Mouse (Mus musculus): ENCODE results near the gene Fn1. TPM values are rescaled to one million over a fixed set of nuclear protein-coding genes. Genes with fewer than 3 reads are reported as not detected.

The Fn1 gene
- total RNA-seq, 2 experiments from 2014 or later, result 260 to 367 TPM

DNA sequence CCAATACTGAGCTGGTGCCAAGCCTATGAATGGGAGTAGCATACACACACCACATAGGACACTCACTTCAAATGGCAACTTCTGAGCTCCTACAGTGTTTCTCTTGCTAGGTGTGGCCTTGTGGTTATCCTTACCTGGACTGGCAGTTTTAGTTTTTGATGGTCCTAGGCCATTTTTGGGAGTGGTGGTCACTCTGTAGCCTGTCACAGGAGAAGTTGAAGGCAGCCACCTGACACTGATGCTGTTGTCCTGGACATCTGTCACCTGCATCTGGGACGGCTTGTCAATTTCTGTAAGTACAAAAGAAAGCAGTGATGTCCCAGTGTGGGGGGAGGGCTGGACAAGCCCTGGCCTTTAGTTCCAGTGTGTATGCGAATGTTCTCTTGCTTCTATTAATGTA, 47.2 kb downstream of the Fn1 start:
- DNase-seq, result no peak

DNA sequence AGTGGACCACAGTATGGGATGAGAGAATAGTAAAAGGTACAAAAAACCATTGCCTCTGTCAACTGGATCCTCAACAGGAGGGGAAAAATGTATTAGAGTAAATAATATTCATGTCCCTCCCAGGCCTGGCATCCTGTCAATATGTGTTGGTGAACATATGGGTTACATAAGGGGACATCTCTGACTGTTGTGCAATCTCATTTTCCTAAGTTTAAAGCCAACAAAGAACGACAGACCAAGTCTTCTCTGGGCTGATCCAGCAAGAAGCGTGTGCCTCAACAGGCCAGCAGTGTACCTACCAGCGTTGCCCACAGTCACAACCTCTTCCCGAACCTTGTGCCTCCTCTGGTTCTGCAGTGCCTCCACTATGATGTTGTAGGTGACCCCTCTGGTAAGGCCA, 57.6 kb downstream of the Fn1 start:
- no peak for DNase-seq

DNA sequence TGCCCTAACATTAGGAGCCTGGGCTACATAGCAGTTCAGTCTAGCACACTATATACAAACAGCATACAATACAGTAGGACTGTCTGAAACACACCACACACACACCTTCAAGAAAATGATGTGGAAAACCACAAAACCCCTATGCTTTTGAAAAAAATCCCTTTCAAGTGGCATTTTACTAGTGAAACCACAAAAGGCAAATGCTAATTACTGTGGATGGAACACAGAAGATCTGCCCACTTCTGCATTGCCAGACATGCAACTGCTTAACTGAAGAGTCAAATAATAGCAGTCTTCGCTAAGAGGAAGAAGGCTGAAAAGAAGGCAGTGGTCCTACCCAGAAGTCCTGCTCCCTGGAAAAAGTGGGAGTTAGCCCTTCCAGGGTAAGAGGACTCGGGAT, 58.7 kb downstream of the Fn1 start:
- no peak for DNase-seq

DNA sequence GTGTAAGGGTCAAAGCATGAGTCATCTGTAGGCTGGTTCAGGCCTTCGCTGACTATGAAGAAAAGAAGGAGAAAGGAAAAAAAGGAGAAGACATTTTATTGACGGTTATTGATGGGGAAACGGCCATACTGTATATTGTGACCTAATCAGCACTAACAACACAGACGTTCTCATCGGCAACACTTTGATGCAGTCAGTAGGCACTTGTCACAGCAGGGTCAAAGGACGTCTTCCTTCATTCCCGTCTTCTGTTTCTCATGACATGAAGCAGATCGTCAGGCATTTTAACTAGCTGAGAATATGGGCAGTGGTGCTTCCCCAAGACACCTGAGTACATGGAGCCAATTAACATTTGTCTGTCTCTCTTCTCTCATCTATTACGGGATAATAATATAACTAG, 59.8 kb downstream of the Fn1 start:
- no peak for DNase-seq

DNA sequence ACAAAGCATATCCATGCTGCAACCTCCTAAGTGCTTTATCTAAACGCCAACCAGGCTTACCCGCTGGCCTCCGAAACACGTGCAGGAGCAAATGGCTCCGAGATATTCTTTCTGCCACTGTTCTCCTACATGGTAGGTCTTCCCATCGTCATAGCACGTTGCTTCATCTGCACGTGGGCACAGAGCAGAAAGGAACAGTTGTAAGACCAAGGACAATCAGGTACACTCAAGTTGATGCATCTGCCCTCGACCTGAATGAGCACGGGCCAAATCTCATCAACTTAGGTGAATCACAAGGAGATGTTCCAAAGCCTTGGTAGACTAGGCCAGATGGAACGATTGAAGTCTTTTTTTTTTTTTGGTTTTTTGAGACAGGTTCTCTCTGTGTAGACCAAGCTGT, 63.0 kb downstream of the Fn1 start:
- no peak for DNase-seq

DNA sequence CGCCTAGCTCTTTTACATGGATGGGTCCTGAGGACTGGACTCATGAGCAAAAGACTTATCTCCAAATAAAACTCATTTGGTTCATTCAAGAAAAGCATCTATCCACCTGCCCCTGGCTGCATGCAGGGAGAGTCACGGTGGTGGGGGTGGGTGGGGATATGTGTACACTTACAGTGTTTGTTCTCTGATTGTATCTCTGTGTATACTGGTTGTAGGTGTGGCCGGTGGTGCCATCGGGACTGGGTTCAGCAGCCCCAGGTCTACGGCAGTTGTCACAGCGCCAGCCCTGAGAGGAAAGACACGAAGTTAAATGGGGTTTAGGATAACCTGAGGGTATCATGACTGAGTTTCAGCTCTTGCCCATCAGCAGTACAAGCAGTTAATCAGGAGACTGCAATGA, 66.3 kb downstream of the Fn1 start:
- DNase-seq, result no peak

DNA sequence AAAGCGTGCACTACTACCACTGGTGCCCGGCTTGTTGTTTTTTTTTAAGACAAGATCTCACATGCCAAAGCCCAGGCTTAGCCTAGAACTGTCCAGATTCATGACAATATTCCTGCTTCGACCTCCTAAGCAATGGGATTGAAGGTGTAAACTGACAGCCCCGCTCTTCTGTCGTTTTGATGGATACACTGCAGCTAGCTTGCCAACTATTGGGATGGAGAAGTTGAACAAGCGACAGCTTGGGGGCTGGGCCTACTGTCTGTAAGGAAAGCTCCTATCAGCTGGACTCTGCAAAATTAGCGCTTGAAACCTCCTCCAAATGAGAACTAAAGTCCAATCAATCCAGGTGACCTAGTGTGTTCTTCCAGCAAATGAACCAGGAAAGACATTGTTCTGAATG, 69.1 kb downstream of the Fn1 start:
- DNase-seq, result no peak

DNA sequence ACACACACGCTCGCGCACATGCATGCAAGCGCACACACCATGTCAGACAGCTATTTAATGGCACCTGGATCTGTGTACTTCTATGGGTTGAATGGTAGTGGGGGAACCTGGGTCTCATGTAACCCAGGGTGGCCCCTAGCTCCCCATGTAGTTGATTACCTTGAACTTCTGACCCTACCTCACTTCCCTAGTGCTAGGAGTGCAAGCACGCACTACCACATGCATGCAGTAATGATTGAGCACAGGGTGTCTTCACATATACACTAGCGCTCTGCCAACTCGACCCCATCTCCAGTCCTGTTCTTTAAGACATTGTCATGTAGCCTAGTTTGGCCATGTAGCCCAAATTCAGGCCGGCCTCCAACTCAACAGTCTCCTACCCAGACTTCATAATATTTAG, 69.7 kb downstream of the Fn1 start:
- no peak for DNase-seq

DNA sequence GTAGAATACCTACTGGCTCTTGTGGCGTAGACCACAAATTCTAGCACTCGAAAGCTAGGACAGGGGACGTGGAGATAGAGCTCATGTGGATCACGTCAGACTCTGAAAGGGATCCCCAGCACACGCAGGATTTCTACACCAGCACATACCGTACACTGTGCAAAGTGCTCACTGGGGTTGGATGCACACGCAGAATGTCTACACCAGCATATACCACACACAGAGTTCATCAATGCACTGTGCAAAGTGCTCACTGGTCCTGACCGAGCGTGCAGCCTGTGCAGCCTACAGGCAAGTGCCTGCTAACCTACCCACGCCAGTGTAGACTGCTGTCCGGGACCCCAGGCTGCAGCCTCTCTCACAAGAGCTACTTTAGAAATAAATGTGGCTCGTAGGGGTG, 72.6 kb downstream of the Fn1 start:
- DNase-seq, result no peak

DNA sequence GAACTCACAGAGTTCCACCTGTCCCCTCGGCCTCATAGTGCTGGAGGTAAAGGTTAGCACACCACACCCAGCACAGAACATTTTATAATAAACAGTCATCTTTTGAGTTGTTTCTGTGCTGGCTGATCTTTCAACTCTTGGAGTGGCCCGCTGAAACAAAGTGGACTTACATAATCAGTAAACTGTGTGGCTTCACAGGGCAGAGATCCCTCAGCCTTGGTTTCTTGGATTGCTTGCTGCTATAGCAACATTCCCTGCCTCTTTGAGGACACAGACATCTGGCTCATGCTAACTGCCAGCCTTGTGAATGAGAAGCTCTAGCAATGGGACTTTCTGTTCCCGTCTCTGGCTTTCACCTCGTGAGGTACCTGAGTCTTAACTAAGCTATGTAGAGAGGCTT, 73.5 kb downstream of the Fn1 start:
- DNase-seq, result no peak

DNA sequence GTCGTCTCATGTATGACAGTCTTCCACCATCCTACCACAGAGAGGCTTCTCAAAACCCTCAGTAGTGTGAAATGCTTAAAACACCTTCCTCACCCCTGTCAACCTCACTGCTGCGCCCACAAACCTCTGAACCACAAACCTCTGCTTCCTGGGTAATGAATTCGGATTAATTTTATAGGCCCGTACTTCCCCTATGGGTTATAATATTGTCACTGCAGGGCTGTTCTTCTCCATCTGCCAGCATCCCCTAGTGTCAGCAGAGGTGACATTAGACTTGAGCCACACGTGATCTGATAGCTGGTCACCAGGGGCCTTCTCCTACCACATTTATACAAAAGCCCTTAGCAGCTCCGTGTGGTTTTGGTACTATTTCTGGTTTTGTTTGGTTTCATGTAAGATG, 76.2 kb downstream of the Fn1 start:
- DNase-seq, result no peak

DNA sequence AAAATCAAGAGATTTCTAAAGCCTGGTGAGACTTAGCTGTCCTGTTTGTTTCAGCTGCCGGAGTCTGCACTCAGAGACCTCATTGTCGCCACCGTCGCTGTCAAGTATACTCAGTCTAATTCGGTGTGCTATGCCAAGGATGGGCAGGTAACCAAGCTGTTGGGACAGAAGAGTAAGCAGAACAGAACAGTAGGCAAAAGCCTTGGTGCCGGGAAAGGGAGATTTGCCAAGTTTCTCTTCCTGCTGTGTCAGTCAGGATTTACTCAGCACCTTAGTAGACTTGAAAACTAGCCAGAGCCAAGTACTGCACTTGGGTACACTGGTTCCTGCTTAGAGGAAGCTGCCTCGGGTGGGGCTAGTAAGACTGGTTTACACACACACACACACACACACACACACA, 77.0 kb downstream of the Fn1 start:
- DNase-seq, result no peak

DNA sequence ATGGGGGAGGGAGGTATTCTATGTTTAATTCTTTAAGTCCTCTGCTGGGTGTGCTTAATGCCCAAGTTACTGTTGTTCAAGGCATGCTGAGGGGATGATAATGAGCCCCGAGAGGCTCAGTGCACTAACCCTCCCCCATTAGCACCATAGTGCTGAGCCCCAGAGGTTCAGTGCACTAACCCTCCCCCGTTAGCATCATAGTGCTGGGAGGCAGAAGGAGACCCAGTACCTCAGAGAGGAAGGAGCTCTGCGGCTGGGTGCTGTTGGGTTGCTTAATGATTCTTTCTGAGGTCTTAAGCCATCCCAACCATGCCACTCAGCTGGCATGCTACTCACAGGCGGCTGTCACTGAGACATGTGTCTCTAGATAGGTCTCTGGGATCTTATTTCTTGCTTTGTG, 82.9 kb downstream of the Fn1 start:
- no peak for DNase-seq

DNA sequence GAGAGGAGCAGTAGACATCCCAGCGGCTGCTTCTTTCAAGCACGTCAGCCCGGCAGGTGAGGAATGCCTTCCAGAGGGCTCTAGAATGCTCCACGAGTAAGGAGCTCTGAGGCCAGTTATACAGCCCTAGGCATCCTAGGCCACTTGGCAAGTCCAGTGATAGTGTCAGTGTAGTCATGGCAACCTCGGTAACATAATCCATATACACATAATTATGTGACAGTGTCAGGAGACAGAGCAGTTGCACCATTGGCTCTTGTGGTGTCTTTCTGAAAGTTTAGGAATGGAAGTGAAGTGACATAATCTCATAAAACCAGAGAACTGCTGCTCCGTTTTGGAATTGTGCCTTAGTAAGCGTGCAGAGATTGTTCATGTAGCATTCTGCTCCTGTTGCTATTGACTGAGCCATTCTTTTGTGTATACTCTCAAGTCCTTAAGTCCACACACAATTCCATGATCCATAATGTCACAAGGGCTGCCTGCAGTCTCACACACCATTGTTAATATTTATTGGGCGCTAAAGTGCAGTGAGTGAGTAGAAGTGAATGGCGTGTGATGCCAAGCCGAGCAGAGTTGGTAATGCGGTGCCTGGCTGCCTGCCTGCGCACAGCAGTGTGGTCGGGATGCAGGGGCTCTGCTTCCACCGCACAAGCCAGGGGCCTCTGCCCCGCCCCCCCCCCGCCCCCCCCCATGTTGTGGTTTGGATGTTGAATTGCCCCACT, 85.0 kb downstream of the Fn1 start:
- no peak for DNase-seq

DNA sequence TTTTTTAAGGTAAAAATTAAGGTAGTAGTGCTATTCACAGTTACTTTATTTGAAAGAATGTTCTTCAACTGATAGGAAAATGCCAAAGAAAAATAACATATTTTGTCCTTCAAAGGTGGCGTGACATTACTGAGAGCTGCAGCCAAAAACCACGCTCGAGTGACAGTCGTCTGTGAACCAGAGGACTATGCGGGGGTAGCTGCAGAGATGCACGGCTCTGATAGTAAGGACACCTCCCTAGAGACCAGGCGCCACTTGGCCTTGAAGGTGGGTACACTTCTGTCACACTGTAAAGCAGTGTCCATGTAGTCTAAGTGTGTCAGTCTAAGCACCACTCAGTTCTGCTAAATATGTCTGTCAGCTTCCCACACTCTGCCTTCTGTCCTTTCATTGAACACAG, 88.7 kb downstream of the Fn1 start:
- no peak for DNase-seq

DNA sequence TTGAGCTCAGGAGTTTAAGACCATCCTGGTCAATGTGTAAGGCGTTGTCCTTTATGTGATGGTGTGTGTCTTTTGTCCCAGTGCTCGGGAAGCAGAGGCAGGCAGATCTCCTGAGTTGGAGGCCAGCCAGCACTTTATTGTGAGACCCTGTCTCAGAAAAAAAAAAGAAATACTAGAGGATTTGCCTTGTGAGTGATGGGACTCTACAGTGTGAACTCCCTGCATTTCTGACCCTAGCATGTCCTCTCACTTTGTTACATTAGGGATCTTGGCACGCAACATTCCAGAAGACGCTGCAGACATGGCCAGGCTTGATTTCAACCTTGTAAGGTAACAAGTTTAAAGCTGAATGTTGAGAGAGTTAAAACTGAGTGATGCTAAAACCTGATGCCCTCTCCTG, 92.4 kb downstream of the Fn1 start:
- no peak for DNase-seq

DNA sequence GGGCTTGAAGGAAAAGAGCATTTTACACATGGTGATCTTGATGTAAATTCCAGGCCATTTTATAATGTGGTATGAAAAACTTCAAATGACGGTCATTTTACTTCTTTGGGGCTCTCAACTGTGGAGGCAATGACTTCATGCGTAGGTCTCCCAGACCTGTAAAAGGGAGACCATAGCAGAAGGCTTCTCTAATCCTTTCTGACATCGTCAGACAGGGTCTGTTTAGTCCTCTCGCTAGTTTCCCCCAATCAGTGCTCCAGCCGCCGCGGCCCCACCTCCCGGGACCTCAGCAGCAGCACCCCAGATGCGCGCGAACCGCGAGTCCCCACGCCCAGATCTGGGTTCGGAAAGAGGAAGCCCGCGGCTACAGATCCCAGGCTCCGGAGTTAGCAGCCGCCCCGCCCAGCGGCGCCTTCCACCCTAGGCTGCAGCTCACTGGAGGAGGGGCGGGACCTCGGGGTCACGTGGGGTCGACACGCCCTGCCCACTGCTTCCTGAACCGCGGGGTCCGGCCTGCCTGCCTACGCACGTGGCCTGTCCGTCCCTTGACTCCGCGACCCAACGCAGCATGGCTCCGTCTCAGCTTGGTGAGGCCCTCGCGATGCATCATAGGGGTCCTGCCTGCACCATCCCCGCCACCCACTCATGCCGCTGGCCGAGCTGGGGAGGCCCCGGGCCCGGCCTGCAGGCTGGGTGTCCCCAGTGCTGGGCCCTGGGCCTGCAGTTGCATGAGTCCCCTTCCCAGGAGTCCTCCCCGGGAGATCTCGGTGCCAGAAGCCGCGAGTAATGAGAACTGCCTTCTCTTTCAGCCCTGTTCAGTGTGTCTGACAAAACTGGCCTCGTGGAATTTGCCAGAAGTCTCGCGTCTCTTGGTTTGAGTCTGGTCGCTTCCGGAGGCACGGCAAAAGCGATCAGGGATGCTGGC, 96.0 kb downstream of the Fn1 start, which contains the start of gene Atic:
Atic (plus strand) TSS at position 463 of the 925 bp plus-strand sequence.
- peak; percentile 89 for DNase-seq

DNA sequence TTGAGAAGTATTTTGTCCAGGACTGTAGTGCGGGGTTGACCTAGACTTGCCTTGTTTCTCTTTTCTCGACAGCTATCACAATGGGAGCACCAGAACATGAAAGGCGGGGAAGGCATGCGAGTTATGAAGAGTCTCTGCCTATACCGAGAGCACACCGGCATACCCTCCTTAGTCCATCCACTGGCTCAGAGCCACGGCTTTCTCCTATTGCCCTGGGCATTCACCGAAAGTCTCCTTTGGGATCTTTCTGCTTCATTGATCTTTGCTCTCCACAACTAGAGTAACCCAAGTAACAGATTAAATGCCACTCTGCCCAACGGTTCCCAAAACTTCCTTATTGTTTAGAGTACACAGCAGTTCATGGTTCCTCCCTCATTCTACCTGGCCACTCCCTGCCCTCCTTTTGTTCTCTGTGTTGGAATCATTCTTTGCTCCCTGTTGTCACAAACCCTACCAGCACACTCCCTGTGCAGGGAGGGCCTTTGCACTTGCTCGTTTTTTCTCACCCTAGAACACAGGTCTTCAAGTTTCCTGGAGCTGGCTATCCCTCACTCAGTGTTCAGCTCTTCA, 102.3 kb downstream of the Fn1 start:
- no peak for DNase-seq

DNA sequence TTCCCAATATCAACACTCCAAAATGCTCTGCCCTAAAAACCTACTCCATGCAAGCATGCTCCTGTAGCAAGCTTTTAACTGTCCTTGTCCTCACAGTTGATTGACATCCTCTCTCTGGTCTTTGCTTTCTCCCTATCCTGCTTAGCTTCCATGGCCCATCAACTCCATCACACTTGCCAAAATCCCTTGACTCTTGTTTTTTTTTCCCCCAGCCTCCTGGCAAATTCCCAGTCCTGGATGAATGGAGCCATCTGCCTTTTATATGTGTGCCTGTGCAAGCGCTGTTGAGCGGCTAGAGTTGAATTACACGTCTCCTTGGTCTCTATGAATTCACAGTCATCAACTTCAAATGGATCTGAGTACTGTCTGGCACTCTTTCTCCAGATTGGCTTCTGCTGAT, 112.6 kb downstream of the Fn1 start:
- DNase-seq, result peak; percentile 13

DNA sequence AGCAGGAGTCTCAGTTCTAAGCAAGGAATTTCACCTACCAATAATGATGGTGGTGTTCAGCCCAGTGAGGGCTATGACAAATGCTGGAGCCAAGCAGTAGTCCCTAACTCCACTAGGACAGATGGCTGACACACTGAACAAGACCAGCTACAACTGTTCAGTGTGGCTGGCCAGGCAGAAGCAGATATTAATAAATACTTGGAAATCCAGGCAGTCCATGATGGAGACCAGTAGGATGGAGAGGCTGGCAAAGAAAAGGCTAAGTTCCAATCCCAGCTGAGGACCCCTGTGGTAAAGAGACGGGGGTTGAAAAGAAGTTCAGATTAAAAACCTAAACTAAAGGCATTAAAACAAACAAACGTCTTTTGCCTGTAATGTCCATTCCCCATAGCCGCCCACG, 113.4 kb downstream of the Fn1 start:
- no peak for DNase-seq
